Mouse (Mus musculus) Patski (cell line): Measurements from ENCODE around the gene Rtf1. TPM values are rescaled to one million over a fixed set of nuclear protein-coding genes. Genes with fewer than 3 reads are reported as not detected.
A peak's percentile ranks its signal among the peaks of the same experiment; 100 is the strongest.

ENCODE experiments used
- ATAC-seq: fragments of 100-300 bp; one replicate; pipeline ENCODE4 v1.8.0; 2021
- CTCF ChIA-PET: fragments of 350-600 bp; sonication (Branson Sonifier 250); formaldehyde crosslinking; loops from one replicate; lab custom pipeline; 2022; ENCODE audit warnings: inconsistent platforms; lab: Charles Lee
- POLR2A ChIA-PET: fragments of 350-600 bp; sonication (Branson Sonifier 250); formaldehyde crosslinking; loops from one replicate; lab custom pipeline; 2022; ENCODE audit warnings: antibody characterized with exemption, inconsistent platforms; lab: Charles Lee
- DNase-seq: peaks from one replicate; pipeline ENCODE4 v3.0.0-alpha.2; 2011; ENCODE audit warnings: low read depth, low spot score
- H3K27me3 ChIP-seq: fragments of 371-371 bp; one replicate; pipeline ENCODE4 v1.5.1; 2021
- CTCF ChIP-seq: fragments of 100-300 bp; IDR thresholded peaks from one replicate; pipeline ENCODE4 v1.5.1; 2021
- in situ Hi-C: fragments of 300-500 bp; cut with MboI; formaldehyde crosslinking; loops from 3 replicates; pipeline ENCODE4 v1.11.1; 2018; ENCODE audit warnings: low pct_unique_long_range_greater_than_20kb, mixed read lengths
- polyA plus RNA-seq: library from polyadenylated mRNA; unstranded; gene quantifications from one replicate; pipeline ENCODE4 v1.2.3, GENCODE M21; 2021

Gene Rtf1
- polyA plus RNA-seq, 1 experiment from 2014 or later, result 36.0 TPM

GRCm38 (mm10) chr2:119745281-119745680 is 70.4 kb downstream of the Rtf1 start:
- TF ChIP-seq CTCF, result no peak
- ATAC-seq, result no peak
- no peak for DNase-seq
- in situ Hi-C loops, result no loop called here
- POLR2A ChIA-PET, result no interaction called here
- CTCF ChIA-PET, result no interaction called here
- H3K27me3 ChIP-seq, result peaks cover 10% of the 10 kb centered on the region

DNA sequence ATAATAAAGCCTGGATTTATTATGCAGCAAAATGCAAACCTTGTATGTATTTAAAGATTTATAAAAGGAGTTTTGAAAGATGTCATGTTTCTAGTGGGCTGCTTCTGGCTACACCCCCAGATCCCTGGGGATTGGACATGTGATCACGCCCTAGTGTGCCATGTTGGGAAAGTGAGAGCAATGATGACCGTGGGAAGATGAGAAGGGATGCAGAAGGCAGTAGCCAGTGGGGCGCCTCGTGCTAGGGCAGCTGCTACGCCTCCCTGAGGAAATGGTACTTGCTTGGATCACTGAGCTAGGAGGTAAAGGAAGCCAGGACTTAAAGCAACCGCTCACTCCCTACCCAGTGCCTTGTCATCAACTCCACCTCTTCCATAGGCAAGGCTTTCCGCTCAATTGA is 72.7 kb downstream of the Rtf1 start:
- ChIA-PET CTCF (no interaction called here), POLR2A (no interaction called here)
- no peak for DNase-seq
- in situ Hi-C loops, result no loop called here
- H3K27me3 ChIP-seq, result peaks cover 10% of the 10 kb centered on the region
- ATAC-seq, result no peak
- TF ChIP-seq CTCF, result no peak

DNA sequence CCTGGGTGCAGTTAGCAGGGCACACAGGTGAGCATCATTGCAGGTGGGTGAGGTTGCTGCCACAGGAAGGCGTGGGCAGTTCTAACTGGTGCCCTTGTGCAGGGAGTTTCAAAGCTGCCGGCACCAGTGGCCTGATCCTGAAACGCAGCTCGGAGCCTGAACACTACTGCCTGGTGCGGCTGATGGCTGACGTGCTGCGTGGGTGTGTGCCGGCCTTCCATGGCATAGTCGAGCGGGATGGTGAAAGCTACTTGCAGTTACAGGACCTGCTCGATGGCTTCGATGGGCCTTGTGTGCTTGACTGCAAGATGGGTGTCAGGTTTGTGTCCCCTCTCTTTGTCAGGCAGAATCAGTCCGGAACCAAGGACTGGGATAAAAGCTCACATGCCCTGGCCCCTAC is 74.4 kb downstream of the Rtf1 start:
- in situ Hi-C loops, result no loop called here
- TF ChIP-seq CTCF, result no peak
- ChIA-PET POLR2A (no interaction called here), CTCF (no interaction called here)
- ATAC-seq, result no peak
- DNase-seq, result no peak
- no peaks in the 10 kb centered on the region for H3K27me3 ChIP-seq

GRCm38 (mm10) chr2:119757601-119758100 is 82.8 kb downstream of the Rtf1 start:
- ChIA-PET CTCF (no interaction called here), POLR2A (no interaction called here)
- in situ Hi-C loops, result no loop called here
- no peaks in the 10 kb centered on the region for H3K27me3 ChIP-seq
- peak; percentile 17 for ATAC-seq
- TF ChIP-seq CTCF, result no peak
- DNase-seq, result no peak

DNA sequence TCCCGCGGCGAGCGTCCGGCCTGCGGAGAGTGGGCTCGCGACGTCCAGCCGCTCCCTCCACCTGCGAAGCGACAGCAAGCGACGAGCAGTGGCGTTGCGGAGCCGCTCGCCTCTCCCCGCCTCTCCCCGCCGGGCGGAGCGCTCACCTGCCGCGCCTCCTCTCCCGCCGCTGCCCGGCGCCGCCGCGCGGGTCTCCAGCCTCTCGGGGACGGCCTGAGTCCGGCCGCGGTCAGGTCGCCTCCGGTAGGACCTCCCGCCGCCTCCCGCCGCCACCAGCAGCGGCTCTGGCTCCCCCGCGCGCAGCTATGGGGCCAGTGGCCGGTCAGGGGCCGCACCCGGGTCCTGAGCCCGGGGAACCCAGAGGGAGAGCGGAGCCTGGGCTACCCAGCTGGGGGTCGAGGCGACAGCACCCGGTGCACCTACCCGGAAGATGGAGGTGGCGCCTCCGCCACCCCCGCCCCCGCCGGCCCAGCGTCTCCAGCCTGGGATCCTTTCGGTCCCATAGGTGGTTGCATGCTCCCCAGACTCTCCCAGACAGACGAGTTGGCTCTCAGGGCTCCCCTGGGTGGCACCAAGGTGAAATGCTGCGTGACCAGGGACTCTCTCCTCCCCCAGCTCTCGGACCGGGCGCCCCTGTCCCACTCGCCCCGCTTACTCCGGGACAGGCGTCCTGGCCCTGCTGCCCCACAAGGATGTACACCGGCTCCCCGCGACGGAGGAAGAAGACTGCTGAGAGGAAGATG is 83.4 kb downstream of the Rtf1 start:
- ChIA-PET POLR2A (no interaction called here), CTCF (no interaction called here)
- H3K27me3 ChIP-seq, result no peaks in the 10 kb centered on the region
- TF ChIP-seq CTCF, result no peak
- peak; percentile 42 for ATAC-seq
- in situ Hi-C loops, result no loop called here
- DNase-seq, result no peak

GRCm38 (mm10) chr2:119758844-119759835 is 84.3 kb downstream of the Rtf1 start:
- ChIA-PET CTCF (no interaction called here), POLR2A (no interaction called here)
- DNase-seq (no peak), ATAC-seq (no peak)
- TF ChIP-seq CTCF, result no peak
- in situ Hi-C loops, result no loop called here
- no peaks in the 10 kb centered on the region for H3K27me3 ChIP-seq

DNA sequence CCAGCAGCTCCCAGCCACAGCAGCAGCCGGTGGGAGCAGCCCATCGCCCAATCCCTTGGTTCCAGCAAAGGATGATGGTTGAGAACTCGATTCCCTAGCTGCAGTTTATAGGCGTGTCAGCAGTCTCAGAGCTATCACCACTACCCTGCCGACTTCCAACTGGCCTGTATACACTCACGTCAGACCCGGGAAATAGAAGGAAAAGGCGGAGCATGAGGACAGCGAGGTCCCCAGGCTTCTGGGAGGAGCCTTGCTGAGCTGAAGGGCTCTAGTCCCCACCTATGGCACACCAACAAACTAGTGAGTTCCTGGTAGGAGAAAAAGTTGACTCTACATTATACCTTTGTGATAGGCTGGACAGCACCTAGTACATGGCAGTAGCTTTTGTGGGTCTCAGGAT is 85.4 kb downstream of the Rtf1 start, which contains the start of gene Ltk:
Gene Ltk, minus strand, starts transcription at position 181 of the 400 bp plus-strand sequence.
- H3K27me3 ChIP-seq, result no peaks in the 10 kb centered on the region
- in situ Hi-C loops, result no loop called here
- ChIA-PET POLR2A (no interaction called here), CTCF (no interaction called here)
- DNase-seq, result no peak
- no peak for ATAC-seq
- no peak for TF ChIP-seq CTCF

DNA sequence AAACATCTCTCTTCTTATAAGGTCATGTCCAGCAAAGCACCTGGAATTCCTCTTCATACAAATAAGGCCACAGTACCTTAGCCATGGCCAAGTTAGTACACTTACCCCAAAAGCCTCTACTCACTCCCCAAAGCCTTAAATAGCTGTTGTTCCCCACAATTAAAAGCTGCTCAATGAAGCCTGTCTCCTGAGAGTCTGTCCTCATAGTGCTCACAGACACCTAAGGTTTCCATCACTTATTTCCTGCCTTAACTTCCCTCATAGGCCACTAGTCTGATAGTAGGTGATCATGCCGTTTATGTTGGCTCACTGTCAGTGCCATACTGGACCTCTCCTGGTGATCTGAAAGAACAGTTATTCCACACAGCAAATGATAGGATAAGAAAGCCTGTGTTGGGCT is 87.4 kb downstream of the Rtf1 start:
- DNase-seq (no peak), ATAC-seq (no peak)
- CTCF ChIA-PET, result no interaction called here
- in situ Hi-C loops, result no loop called here
- no peak for TF ChIP-seq CTCF
- H3K27me3 ChIP-seq, result no peaks in the 10 kb centered on the region
- POLR2A ChIA-PET, result no interaction called here

DNA sequence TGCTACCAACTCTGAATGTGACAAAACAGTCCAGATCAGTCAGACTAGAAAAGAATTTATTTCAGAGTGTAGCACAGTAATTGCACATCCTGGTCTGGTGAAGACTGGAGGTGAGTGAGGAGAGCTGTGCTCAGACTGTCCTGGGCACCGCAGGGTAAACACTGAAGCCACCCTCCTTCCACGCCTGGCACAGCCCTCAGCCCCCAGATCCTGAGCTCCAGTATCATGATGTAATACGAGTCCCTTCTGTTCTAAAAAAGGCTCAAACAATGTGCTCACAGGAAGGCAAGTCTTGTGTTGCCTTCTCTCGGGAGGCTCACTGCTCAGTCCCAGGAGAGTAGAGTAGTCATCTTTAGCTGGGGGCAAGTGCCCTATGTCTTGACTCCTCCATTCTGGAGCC is 89.1 kb downstream of the Rtf1 start:
- ATAC-seq (no peak), DNase-seq (no peak)
- no peaks in the 10 kb centered on the region for H3K27me3 ChIP-seq
- TF ChIP-seq CTCF, result no peak
- POLR2A ChIA-PET, result no interaction called here
- CTCF ChIA-PET, result no interaction called here
- in situ Hi-C loops, result no loop called here

GRCm38 (mm10) chr2:119767246-119767645 is 92.4 kb downstream of the Rtf1 start:
- in situ Hi-C loops, result no loop called here
- no peaks in the 10 kb centered on the region for H3K27me3 ChIP-seq
- CTCF ChIA-PET, result no interaction called here
- ATAC-seq (no peak), DNase-seq (no peak)
- no peak for TF ChIP-seq CTCF
- POLR2A ChIA-PET, result no interaction called here

Other genes with a start within 250 kb of the Rtf1 start
- gene Ino80, start 197.4 kb upstream of the Rtf1 start, polyA plus RNA-seq, result 17.7 TPM
- gene Exd1, start 127.4 kb upstream of the Rtf1 start, polyA plus RNA-seq, result 1.7 TPM
- 114 TPM for gene Chp1, start 127.4 kb upstream of the Rtf1 start, polyA plus RNA-seq
- 27.9 TPM for gene Nusap1, start 56.8 kb upstream of the Rtf1 start, polyA plus RNA-seq
- 16.3 TPM for gene Oip5, start 56.6 kb upstream of the Rtf1 start, polyA plus RNA-seq
- gene Ndufaf1, start 12.2 kb upstream of the Rtf1 start, polyA plus RNA-seq, result 36.7 TPM
- gene Itpka, start 67.3 kb downstream of the Rtf1 start, polyA plus RNA-seq, result 0.30 TPM
- gene Ltk, start 85.4 kb downstream of the Rtf1 start, polyA plus RNA-seq, result 14.5 TPM
- 19.1 TPM for gene Rpap1, start 112.5 kb downstream of the Rtf1 start, polyA plus RNA-seq
- gene Tyro3, start 122.7 kb downstream of the Rtf1 start, polyA plus RNA-seq, result 11.0 TPM
- 17.8 TPM for gene Mga, start 222.2 kb downstream of the Rtf1 start, polyA plus RNA-seq